Mouse (Mus musculus) spleen, postnatal 4 days (tissue): ENCODE data around the gene Cxcl13.
"Not testable (repeated sequence)": the region's sequence is repeated elsewhere in the genome, so short reads cannot be mapped to it uniquely, and the experiment has no call there.

ENCODE experiments used
- DNase-seq, 2 experiments: peaks; one replicate each; pipeline ENCODE4 v3.0.0; 2022; ENCODE audit warnings: low spot score in 2 of 2

Gene Cxcl13

DNA sequence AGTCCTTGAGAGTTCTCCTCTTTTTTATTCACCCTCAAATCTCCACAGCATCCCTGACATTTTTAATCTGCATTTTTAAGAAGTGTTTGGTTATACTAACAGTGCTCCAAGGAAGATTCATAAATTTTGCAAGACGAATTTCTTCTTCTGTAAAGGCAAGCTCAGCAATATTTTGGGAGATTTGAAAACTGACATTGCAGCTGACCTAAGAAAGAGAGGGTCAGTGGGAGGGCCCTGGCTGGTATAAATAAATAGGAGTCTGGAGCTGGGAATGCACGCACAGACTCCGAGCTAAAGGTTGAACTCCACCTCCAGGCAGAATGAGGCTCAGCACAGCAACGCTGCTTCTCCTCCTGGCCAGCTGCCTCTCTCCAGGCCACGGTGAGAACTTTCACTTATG, at the start of gene Cxcl13:
Gene Cxcl13 (plus strand): TSS at position 301 of the 400 bp plus-strand sequence.
- DNase-seq, result no peak

DNA sequence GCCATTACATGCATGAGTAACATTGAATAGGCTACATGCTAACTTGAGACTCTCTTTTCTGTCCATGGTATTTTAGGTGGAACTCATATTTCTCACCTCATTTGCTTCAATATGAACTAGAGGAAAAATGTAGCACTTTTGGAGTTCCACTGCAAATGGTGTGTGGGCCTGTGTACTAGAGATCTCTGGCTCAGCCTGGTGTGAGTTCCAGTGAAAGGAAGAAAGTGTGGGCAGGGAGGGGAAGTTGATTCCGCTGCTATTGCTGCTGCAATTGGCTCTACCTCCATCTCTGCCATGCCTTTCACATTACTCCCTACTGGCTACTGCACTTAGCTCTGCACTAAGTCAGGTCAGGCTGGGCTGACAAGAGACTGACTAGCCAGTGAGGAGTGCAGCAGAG, 45.7 kb upstream of the Cxcl13 start:
- DNase-seq, result no peak

DNA sequence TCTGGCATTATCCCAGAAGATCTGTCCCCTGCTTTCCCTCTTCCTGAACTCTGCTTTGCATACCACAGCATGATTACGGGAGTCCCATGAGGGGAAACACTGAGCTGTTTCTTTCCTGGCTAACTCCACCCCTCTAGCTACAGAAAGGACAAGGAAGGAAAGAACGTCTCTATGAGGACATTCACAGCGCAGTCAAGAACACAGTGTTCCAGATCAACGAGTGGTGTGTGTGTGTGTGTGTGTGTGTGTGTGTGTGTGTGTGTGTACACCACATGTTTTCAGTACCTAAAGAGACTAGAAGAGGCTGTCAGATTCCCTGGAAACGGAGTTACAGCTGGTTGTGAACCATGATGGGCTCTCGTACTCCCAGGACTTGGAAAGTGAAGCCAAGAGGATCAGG, 38.3 kb upstream of the Cxcl13 start:
- no peak for DNase-seq

DNA sequence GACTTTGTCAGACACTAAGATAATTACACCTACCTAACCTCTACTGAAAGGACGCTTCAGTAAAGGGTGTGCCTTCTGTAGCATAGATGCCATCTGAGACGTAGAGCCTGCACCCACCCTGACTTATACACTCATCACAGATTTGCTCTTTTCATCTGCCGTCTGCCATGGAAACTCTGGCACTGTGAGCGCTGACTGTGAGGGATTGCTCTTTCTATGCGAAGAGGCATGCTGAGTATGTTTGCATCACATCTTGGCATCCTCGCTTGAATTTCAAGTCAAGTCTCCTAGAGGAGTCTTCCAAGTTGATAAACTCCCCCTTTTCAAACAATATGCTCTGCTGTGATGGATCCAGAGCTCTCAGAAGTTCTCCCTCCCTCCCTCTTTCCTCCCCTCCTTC, 32.7 kb upstream of the Cxcl13 start:
- DNase-seq, result no peak

DNA sequence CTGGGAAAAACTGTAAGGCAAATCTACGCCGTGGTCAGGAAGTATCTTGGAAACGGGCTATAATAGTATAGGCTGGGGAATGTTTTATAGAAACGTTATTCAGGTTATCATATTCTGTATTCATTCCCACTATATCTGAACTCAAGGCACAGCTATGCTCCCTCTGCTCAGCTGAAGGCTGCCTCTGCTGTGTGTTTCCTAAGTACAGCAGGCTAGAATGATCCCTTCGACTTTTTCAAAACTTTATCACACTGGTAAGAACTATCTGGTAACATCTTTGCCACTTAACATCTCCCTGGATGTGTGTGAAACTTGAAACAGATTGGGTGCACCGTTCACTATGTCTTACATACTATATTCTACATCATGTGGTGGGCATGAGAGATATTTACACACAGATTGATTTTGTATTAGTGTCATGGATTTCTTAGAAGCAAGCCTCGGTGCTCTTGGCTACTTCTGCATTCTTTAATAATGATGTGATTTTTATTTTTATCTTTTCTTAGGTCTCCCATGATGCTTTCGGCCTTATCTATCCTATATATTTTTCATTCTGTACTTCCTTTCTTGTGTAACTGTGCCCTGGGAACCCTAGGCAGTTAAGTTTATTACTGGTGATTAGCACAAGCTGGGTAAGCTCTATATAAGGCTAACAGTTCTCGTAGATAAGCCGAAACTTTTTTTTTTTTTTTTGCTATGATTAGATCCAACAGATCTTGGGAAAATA, 31.4 kb upstream of the Cxcl13 start:
- DNase-seq, result no peak

DNA sequence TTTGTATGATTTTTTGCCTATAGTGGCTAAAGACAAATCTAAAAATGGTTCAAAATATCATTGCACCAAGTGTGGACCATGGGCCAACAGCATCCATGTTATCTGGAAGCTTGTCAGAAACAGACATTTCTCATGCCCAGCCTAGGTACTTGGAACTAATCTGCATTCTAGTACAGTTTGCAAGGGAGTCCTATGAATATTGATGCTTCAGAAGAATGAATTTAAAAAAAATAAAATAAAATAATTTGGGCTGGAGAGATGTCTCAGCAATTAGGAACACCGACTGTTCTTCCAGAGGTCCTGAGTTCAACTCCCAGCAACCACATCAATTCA, 30.9 kb upstream of the Cxcl13 start:
- DNase-seq, result no peak

DNA sequence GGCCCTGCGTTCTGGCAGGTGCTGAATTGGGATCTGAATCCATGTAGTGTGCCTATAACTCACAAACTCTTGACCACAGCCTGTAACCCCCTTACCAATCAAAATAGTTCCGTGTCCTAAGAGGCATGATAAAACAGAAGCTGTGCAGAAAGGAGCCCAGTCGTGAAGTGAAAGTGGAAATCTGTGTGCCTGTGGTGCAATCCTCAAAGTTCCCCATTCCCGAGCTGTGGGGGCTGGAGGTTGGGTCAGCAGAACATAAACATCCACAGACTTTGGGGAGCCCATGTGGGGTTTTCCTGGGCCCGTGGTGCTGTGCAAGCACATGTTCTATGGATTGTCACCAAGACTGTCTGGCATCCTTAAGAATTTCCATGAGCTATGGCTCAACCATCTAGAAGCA, 21.7 kb upstream of the Cxcl13 start:
- DNase-seq, result no peak

DNA sequence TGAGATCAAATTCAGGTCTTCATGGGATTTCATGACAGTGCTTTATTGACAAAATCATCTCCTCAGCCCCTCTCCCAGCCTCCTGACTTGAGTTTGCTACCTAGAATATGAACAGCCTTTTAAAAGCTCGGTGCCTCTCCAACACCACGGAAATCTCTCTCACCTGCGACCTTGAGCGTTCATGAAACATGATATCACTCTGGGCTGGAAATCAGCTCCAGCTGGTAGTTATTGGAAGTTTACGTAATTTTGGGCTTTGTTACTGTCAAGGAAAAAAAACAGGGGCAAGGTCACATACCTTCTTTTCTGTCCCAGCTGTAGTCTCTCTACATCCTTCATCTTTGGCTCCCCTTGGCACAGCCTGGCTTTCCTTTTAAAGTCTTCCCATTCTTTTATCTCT, 20.7 kb upstream of the Cxcl13 start:
- DNase-seq, result no peak

DNA sequence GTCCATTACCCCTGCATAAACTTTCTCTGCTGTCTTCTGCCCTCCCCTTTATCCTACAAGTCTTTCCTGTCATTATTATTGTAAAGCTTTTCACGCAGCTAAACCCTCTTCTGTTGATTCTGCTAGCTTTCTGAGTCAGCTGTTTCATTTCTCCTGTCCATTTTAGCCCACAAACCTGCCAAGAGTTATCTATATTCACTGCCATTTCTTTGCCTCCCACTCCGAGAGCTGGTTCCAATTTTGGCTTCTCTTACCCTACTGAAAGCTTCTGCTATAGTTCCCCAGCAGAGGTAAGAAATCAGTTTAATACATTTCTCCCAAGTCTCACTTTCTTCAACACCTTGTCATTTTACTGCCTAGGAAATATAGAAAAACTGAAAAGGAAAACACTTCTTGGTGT, 19.6 kb upstream of the Cxcl13 start:
- DNase-seq, result no peak

DNA sequence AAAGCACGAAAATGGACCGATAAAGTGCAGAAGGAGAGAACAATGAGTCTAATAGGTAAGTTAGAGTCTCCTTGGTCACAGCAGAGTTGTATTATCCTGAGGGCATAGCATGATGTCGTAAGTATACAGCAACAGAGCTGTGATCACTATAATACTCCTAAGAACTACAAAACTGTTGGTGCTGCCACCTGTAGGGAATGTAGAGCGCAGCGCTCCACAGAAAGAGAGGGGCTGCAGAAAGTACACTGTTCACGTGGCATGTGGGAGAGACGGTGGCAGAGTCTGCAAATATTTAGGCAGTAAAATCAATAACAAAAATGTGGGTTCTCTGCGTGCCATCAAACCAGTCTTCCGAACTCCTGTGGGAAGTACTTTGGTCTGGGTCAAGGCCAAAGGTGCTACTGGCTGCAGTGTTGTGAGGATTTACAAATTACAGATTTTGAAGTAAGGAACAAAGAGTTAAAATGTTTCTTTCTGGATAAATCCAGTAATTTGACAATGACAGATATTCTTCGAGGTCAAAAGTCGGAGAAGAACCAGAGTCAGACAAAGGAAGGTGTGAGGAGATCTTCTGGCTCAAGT, 18.6 kb upstream of the Cxcl13 start:
- DNase-seq, result no peak

DNA sequence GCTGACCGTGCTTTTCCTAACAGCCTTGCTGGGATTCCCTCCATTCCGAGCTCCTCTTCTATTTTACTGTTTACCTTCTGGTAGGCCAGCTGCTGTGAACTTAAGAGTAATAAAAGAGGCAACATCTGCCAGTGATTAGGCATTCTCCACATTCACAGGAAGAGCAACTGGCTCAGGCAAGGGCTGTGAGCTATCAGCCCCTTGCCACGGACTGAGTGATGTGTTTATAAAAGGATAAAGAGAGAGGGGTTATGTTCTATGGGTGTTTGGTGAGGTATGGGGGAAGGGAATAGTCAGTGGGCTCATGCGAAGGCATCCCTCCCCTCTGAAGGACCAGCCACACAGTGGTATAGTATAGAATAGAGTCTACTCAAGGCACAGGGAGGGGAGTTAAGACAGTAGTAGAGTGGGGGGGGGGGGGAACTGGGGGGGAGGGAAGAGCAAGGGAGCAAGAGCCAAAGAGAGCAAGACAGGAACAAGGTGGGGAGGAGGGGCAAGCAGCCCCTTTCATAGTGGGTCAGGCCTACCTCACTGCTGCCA, 16.0 kb upstream of the Cxcl13 start:
- DNase-seq, result no peak

DNA sequence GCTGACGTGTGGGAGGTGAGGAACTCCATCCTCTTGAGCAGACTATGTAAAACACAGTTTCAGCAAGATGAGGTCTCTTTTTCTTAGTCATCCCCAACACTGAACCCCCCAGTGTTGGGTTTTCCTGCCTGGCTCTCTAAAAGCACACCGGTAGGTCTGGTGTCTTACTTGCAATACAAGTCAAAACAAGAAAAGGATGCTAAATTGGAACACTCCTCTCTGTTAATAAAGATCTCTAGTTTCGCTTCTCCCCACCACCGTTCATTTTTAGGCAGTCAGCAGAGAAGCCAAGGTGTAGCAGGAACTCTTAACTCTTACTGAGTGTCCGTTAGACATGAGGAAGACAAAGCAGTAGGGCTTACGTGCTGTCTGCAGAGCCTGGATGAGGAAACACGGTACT, 15.2 kb upstream of the Cxcl13 start:
- DNase-seq, result no peak

DNA sequence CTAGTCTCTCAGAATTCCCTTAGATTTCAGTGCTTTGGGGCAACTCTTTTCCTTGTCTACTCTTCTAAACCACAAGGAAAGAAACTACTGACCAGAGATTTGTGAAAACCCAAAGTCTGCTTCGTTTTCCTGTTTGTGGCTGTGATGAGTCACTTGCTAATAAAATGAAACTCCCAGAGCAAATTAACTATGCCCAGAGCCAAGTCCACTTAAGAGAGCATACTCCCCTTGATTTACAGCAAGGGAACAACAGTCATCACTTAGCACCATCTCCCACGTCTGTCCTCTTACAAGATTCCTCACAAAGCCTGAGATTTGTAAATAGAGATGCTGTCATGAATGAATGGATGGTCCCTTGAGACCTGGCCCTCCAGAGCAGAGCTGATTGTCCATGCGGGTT, 11.6 kb upstream of the Cxcl13 start:
- DNase-seq, result no peak

DNA sequence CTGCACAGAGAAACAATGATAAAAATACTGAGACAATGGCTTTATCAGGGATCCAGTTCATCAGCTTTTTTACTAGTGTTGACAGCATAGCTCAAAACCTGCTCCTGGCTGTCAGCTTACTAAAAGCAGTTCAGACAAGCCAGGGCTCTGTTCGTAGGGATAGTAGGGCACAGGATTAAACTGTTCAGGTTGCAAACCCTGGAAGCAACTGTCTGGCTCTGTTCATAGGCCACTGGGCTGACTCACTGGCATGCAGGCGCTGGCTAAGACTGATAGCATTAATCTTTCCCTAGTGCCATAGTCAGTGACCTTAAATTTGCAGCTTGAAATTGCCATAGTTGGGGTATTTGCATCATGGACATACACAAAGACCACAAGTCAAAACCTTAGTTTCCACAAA, 10.4 kb upstream of the Cxcl13 start:
- DNase-seq, result no peak

DNA sequence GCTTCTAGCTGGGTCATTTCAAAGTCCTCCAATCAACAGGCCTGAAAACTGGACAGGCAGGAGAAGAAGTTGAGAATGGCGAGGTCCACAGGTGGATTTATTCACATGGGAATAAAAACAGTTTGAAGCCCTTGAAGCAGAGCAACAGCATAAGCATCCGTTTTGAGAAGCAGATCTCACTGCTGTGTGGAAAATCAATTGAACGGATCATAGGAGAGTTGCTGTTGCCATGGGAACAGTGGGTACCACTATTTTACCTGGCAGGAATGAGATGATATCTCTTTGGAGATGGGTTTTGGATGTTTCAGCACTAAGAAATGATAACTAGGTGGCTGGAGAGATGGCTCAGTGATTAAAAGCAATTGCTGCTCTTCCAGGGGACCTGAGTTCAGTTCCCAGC, 8.1 kb upstream of the Cxcl13 start:
- no peak for DNase-seq

DNA sequence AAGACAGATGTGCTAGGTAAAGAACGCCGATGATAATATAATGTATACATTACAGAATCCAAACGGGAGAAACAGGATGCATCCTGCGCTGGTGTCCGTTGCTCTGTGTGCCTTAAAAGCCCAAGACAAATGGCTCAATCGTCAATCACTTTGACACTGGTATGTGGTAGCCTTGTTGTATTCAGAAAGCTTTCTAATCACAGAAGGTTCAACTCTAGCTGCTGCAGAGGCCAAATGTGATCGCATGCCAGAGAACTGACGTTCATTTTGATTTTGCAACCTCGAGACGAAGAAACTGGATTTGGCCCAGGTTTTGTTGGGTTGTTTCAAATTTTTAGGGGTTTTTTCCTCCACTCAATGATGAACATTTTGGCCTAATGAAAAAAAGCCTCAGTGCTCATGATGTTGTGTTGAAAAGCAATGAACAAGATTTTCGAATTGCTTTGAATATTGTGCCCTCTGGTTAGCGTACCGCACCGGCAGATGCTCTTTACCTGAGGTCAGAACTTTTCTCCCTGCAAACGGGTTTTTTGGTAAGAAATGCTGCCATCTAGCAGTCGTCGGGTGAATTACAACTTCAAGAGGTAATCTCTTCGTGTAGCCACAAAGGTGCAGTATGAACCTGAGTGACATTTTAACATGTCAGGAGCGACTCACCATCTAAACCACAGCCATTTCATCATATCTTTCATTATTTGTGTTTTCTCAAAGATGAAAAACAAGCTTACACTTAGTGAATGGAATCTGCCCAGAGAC, 6.6 kb upstream of the Cxcl13 start:
- peak; percentile 17 to 65 for DNase-seq

DNA sequence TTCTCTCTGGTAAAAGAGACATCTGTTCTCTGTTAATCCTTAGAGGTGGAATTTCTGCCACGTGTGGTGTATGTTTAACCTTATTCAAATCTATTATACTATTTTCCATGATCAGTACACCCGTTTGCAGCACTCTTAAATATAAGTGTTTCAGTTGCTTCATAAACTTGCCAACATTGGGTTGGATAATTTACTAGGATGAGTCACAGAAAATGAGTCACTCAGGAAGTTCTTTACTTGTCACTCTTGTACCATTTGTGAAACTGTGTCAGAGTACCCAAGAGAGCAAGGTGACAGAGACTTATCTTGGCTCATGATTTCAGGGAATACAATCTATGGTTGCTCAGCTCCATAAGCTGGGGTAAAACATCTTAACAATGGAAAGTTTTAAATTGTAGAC, 8.2 kb downstream of the Cxcl13 start:
- DNase-seq, result no peak

DNA sequence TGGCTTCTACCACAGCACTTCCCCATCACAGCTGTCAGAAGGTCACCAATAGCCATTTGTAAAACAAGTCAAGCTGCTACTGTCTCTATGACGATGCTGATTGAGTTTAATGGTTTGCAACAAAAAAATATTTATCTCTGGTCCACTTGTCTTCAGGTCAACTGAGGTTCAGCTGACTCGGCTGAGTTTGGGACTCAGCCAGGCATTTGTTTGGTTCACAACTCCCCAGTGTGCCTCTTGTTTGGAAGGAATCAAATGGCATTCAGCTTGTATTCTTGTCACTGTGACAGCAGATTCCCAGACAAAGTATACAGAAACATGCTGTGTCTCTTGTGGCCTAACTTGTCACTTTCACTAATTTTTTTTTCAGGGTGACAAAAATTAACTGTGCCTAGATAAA, 9.9 kb downstream of the Cxcl13 start:
- DNase-seq, result no peak

DNA sequence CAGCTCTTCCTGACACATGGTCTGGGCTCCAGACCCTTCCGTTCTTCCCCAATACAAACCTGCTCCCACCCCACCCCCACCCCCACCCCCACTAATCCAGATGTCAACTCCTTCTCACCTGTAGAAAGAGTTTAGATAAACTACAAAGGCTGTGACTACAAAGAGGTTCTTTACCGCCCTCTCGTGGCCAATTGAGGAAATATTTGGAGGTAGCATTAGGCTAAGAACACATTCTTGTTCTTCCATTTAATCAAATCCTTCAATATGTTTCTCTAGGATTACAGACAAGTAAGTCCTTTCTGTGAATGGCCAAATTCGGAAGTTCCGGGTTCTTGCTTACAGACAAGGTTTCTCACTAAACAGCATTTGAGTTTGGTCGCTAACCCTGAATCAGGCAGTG, 14.1 kb downstream of the Cxcl13 start:
- DNase-seq, result peak; percentile 15 to 67

DNA sequence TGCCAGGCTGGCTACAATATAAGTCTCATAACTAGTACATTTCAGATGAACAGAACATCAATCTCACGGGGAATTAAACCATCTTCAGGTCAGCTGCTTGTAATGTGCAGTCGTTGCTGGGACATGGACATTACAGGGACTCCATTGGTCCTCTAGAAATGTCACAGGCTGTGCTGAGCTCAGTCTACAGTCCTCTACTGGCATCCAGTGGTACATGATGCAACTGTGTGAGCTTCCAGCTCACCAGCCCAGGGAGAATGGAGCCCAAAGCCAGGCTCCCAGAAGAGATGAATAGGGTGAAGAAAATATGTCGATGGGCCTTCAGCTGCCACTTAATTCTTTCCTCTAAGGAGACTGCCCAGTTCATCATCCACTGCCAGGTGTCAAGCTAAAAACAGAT, 15.5 kb downstream of the Cxcl13 start:
- DNase-seq, result no peak

DNA sequence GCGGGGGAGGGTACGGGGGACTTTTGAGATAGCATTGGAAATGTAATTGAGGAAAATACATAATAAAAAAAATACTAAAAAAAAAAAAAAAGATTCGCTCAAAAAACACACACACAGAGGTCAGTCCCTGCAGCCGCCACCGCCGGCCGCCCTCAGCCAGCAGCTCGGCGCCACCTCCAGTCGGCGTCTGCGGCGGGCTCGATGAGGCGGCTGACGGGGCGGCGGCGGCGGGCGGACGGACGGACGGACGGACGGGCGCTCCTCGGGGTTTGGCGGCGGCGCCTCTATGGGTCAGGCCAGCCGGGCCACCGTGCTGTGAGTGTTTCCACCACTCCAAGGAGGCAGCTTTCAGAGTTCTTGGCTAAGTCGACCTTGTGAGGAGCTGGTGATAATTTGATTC, 17.1 kb downstream of the Cxcl13 start:
- not testable (repeated sequence) for DNase-seq

DNA sequence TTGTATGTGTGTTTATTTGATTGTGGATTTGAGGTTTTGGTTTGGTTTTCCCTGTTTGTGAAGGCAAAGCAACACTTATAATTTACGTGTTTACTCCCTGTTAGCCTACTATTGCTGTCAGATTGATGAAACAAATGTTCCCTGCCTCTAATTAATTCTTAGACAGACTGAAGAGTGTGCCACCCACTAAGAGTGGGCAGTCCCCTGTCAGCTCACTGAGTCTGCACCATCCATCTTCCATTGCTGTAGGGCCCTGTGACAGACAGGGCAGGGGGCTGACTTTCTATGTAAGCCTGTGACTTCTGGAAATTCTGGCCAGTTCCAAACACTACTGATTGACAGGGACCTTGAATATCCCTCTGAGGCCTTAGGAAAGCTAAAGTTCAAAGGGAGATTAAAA, 19.5 kb downstream of the Cxcl13 start:
- DNase-seq, result no peak
